Mouse (Mus musculus) ES-Bruce4 (cell line): ENCODE measurements around the gene Qsox1. TPM values are rescaled to one million over a fixed set of nuclear protein-coding genes. Genes with fewer than 3 reads are reported as not detected.

ENCODE experiments used
- H3K27ac ChIP-seq: 2 replicates; pipeline ENCODE4 v1.5.1; 2012; ENCODE audit warnings: low read length, inconsistent platforms; ENCODE audit not compliant: insufficient read depth
- H3K27me3 ChIP-seq: 2 replicates; pipeline ENCODE4 v1.6.1; 2012; ENCODE audit warnings: mild to moderate bottlenecking, low read length, inconsistent platforms; ENCODE audit not compliant: control insufficient read depth, poor library complexity, insufficient read depth, severe bottlenecking
- H3K36me3 ChIP-seq: 2 replicates; pipeline ENCODE4 v1.6.1; 2012; ENCODE audit warnings: inconsistent platforms, mild to moderate bottlenecking, low read length, moderate library complexity; ENCODE audit not compliant: control insufficient read depth, poor library complexity, insufficient read depth, severe bottlenecking
- H3K4me1 ChIP-seq: one replicate; pipeline ENCODE4 v1.8.1; 2011; ENCODE audit warnings: low read length; ENCODE audit not compliant: control insufficient read depth, insufficient read depth
- H3K4me3 ChIP-seq: 2 replicates; pipeline ENCODE4 v1.5.1; 2011; ENCODE audit warnings: low read depth, mild to moderate bottlenecking, low read length
- H3K9ac ChIP-seq: 2 replicates; pipeline ENCODE4 v1.6.1; 2012; ENCODE audit warnings: low read depth, mild to moderate bottlenecking, inconsistent platforms; ENCODE audit not compliant: poor library complexity, severe bottlenecking
- H3K9me3 ChIP-seq: replicated peaks from 2 replicates; pipeline ENCODE4 v1.6.1; 2012; ENCODE audit warnings: mild to moderate bottlenecking, low read length, inconsistent platforms; ENCODE audit not compliant: control insufficient read depth, poor library complexity, insufficient read depth, severe bottlenecking
- CTCF ChIP-seq: IDR thresholded peaks from one replicate; pipeline ENCODE4 v1.8.1; 2011; ENCODE audit warnings: low read depth, low read length
- EP300 ChIP-seq: IDR thresholded peaks from 2 replicates; pipeline ENCODE4 v1.6.1; 2011; ENCODE audit warnings: low read depth, low read length; ENCODE audit not compliant: insufficient read depth
- POLR2A ChIP-seq: IDR thresholded peaks from one replicate; pipeline ENCODE4 v1.8.1; 2011; ENCODE audit warnings: low read length; ENCODE audit not compliant: insufficient read depth
- polyA plus RNA-seq: library from polyadenylated mRNA; stranded (reverse); fragments of >200 nt; gene quantifications from 2 replicates; pipeline ENCODE4 v1.2.4, GENCODE M21; 2011; ENCODE audit warnings: low read depth; ENCODE audit not compliant: missing spikeins, insufficient read depth, insufficient read length

Qsox1 gene
- polyA plus RNA-seq, 1 experiment: 14.7 TPM

DNA sequence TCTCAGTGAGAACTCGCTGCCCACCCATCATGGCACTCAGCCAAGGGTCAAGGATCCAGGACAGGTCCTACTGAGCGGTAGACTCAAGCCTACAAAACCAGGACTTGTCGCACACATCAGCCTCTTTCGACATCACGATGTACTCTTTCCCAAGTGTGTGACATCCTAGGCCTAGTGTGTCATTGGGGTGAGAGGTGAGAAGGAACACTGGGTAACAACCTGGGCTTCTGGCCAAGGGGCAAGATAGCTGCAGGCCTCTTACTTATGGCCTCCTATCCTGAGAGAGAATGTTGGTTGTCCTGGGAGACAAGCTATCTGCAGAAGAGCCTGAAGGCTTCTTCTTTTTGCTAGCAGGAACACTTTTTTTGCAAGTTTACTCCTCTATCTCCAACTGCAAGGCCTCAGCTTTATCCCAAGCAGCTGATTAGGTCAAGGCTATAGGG lies 16.9 kb downstream of the Qsox1 start:
- Histone ChIP-seq H3K9ac (no peak overlapping the region), H3K4me1 (no peaks in the 10 kb centered on the region), H3K36me3 (no peaks in the 10 kb centered on the region), H3K4me3 (no peak overlapping the region), H3K27ac (no peak overlapping the region), H3K9me3 (no peaks in the 10 kb centered on the region), H3K27me3 (no peaks in the 10 kb centered on the region)
- TF ChIP-seq EP300: no peak
- TF ChIP-seq POLR2A: no peak
- no peak for TF ChIP-seq CTCF

DNA sequence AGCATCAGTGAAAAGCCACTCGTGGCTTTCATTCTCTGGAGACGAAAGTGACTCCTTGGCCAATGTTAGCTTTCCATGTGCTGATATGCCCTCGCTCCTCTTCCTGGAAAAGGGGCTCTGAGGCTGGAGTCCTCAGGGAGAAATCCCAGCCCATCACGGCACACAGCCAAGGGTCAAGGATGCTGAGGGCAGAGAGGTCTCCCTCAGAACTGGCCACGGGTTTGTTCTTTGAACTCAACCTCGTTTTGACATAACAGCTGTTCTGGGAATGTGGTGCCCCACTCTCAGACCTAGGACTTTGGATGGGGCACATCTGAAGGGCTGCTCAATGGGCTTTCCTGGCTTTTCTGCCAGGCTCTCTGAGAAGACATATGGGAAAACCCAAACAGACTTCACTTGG lies 17.8 kb downstream of the Qsox1 start:
- no peaks in the 10 kb centered on the region for H3K36me3 ChIP-seq

DNA sequence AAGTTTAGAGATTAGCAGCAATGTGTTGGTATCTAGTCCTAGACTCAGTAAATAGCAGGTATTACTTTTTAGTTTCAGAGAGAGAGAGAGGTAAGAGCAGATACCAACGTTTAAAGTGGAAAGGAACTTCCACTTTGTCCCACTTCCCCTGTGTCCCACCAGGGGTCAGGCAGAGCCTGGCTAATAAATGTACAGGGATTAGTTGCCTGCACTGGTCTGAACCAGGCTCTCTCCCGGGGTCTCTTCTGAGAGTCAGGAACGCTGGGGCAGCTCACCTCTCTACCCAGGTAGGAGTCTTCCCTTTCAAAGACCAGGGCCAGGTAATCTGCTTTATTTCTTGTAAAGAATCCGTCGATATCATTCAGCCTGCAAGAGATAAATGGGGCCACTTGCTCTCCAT lies 20.8 kb downstream of the Qsox1 start:
- Histone ChIP-seq H3K4me1 (no peaks in the 10 kb centered on the region), H3K36me3 (no peaks in the 10 kb centered on the region)
- no peak for TF ChIP-seq EP300
- no peak for TF ChIP-seq CTCF
- TF ChIP-seq POLR2A: no peak

More for the DNA sequence above, 17.8 kb downstream of the Qsox1 start:
- Histone ChIP-seq H3K4me3 (no peak overlapping the region), H3K9ac (no peak overlapping the region), H3K27ac (no peak overlapping the region), H3K4me1 (no peaks in the 10 kb centered on the region), H3K9me3 (no peaks in the 10 kb centered on the region), H3K27me3 (no peaks in the 10 kb centered on the region)
- TF ChIP-seq EP300 (no peak), CTCF (no peak), POLR2A (no peak)

DNA sequence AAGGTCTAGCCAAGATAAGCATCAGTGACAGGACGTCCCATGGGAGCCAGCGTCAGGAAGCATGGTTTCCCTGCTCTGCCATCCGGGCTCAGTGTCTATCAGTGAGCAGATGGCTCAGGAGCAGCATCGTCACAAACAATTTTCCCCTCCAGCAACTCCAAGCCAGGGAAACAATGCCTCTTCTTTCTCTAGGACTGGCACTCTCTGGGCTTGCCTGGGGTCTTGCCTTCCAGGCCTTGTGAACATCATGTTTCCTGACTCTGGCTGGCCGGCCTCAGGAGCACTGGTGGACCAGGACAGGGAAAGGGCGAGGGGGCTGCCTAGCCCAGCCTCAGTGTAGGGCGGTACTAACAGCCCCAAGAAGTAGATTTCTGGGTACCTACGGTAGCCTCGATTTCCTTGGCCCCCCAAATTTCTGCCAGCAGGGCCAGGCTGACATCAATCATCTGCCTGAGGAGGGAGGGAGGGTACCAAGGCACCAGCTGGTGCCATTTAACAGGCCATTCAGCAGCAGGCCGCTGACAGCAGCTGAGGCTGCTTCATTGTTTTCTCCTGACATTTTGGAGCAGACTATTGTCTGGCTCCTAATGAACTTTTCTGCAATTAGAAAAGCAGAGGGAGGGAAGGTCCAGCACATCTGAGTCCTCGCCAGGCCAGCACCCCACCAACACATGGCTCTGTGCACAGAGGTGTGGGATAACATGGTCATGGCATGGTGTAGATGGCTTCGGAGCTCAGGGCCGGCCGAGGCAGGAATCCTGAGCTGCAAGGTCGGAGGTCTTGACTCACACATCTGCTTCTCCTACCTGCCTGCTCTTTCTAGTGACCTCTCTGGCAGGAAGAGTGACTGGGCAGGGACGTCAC lies 22.3 kb downstream of the Qsox1 start:
- H3K9me3 ChIP-seq: no peaks in the 10 kb centered on the region
- H3K4me3 ChIP-seq: no peak overlapping the region
- no peak overlapping the region for H3K27ac ChIP-seq
- H3K36me3 ChIP-seq: no peaks in the 10 kb centered on the region
- TF ChIP-seq EP300 (no peak), POLR2A (no peak), CTCF (no peak)
- no peaks in the 10 kb centered on the region for H3K4me1 ChIP-seq
- H3K27me3 ChIP-seq: no peaks in the 10 kb centered on the region
- H3K9ac ChIP-seq: no peak overlapping the region

More for the DNA sequence above, 20.8 kb downstream of the Qsox1 start:
- Histone ChIP-seq H3K27ac (no peak overlapping the region), H3K9me3 (no peaks in the 10 kb centered on the region), H3K27me3 (no peaks in the 10 kb centered on the region), H3K9ac (no peak overlapping the region), H3K4me3 (no peak overlapping the region)

DNA sequence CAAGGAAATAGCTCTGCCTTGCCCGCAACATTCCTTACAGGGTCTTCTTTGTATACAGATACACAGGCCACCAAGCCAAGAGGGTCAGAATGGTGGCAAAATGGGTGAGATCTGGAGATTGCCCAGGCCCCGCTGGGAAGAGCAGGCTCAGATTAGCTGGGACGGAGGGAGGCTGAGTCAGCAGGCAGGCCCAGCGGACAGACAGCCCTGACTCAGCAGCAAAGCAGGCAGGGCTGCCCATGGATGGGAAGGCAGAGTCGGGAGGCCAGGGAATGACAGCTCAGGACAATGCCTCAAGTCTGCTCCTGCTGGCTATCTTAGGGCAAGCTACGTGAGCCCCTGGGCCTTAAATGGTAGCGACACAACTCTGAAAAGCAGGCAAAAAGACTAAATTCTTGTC lies 26.8 kb downstream of the Qsox1 start:
- no peaks in the 10 kb centered on the region for H3K36me3 ChIP-seq
- no peak overlapping the region for H3K4me3 ChIP-seq
- no peak overlapping the region for H3K27ac ChIP-seq
- no peaks in the 10 kb centered on the region for H3K4me1 ChIP-seq
- H3K9ac ChIP-seq: no peak overlapping the region
- no peaks in the 10 kb centered on the region for H3K27me3 ChIP-seq
- no peaks in the 10 kb centered on the region for H3K9me3 ChIP-seq
- no peak for TF ChIP-seq CTCF
- TF ChIP-seq POLR2A: no peak
- no peak for TF ChIP-seq EP300

DNA sequence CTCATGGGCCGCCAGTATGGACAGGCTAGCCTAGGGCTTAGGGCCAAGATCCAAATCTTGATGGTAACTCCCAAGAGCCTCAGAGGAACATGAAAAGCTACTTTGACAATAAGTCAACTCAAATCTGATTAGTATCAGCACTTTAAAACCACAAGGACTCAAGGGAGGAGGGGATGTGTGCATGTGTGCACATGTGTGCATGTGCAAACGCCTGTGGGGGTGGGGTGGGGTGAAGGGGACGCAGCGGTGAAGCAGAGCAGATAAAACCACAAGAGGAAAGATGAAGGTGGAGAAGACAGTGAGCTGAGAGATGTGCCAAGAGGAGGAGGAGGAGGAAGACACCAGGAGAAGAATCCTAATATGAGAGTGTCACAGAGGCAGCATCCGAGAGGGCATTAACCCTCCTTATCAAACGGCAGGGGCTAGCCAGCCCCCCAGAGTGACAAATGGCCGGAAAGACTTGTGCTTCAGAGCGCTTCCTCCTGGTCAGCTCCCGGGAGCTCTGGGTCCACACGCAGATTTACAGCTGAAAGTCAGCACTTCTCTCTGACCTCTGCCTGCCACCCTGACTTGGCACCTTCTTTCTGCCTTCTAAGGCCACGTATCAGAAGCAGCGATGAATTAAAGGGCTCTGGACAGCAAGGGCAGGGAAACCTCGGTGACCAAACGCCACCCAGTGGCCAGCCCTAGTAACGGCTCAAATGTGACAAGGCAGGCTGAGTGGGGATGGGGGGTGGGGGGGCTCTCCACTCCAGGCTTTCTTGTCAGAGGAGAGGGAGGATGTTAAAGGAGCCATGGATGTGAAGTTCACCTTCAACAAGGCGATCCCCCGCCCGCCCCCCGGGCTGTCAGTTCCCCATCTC lies 28.1 kb downstream of the Qsox1 start:
- no peak overlapping the region for H3K4me3 ChIP-seq
- H3K27me3 ChIP-seq: no peaks in the 10 kb centered on the region
- no peaks in the 10 kb centered on the region for H3K9me3 ChIP-seq
- H3K27ac ChIP-seq: no peak overlapping the region
- H3K4me1 ChIP-seq: no peaks in the 10 kb centered on the region
- TF ChIP-seq POLR2A (no peak), CTCF (peak; percentile 71), EP300 (no peak)
- H3K9ac ChIP-seq: no peak overlapping the region
- H3K36me3 ChIP-seq: no peaks in the 10 kb centered on the region
